Mouse (Mus musculus) MN1 (cell line): ENCODE results near the gene Gm21149.
"Not testable (repeated sequence)": the region's sequence is repeated elsewhere in the genome, so short reads cannot be mapped to it uniquely, and the experiment has no call there.

Experiments used
- DNase-seq: peaks from one replicate; pipeline ENCODE4 v3.0.0-alpha.2; 2016; ENCODE audit warnings: low spot score

Gm21149 gene

DNA sequence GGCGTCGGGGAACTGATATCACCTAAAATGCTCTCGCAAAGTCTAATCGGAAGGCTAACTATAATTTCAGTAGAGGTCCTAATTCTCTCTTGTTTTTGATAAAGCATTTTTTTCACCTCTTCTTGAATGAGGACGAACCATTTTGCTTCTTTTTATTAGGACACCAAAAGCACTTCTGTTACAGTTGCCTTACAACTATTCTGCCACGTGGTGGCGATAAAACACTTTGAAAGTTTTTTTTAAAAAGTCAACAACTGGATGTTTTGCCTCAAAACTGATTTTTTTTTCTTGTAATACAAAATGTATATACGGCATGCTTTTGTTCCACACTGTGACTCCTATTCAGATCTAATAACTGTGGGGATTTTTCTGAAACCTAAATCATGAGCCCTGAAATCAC is 14.7 kb downstream of the Gm21149 start:
- DNase-seq: peak; percentile 22

DNA sequence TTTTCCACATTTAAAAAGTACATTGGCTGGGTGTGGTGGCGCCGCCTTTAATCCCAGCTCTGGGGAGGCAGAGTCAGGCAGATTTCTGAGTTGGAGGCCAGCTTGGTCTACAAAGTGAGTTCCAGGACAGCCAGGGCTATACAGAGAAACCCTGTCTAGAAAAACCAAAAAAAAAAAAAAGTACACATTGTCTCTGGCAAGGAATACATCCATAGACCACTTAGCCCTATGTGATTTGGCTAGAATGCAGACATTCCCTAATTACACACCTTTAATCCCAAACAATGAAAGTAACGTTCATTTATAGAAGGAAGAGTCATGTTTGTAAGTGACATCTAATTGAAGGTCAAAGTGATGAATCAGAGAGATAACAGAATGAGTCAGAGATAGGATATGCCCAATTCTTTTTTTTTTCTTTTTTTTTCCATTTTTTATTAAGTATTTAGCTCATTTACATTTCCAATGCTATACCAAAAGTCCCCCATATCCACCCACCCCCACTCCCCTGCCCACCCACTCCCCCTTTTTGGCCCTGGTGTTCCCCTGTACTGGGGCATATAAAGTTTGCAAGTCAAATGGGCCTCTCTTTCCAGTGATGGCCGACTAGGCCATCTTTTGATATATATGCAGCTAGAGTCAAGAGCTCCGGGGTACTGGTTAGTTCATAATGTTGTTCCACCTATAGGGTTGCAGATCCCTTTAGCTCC is 18.3 kb downstream of the Gm21149 start:
- not testable (repeated sequence) for DNase-seq
